Comparison of ENCODE assay signal across 27 mouse cellular contexts in the genomic region with DNA sequence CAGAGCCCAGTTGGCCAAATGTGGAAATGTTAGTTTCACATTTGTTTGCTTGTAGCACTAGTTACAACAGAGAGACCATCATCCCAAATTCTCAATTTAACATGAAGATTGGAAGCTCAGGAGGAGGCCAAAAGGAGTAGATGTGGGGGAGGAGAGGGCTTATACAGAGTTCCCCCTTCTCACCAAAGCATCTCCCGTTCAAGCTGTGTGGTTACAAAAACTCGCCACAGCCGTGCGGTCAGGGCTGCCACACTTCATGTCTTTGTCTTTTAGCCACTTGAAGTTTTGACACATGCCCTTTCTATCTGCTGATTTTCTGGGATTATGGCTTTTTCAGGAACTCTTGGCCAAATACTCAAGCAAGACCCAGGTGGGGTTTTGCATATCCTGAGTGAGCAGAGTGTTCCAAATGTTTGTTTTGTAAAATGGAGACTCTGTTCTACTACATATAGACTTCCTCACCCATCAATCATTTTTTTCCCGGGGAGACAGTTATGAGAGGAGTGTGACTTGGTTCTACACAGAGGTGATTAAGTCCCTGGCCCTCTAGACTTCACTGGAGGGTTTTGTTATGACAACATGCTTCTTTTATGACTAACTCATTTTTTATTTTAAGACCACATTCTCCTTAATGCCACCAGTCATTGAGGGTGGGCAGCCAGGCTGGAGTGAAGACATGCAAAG.
"Had no signal": no experiment of that assay in that cellular context is flagged by ENCODE, and none has a peak within 500 bp of the region (broad histone marks: within the 10 kb centered on the region; RNA-seq: fewer than 3 reads in every experiment).

No protein-coding gene starts in this region.

- H3K9ac ChIP-seq: heart, embryonic 13.5 days; heart, embryonic 15.5 days; hindbrain, embryonic 12.5 days; hindbrain, embryonic 15.5 days; limb, embryonic 12.5 days; liver, embryonic 13.5 days; liver, embryonic 15.5 days had no signal

- H3K36me3 ChIP-seq: heart, embryonic 13.5 days; heart, embryonic 15.5 days; hindbrain, embryonic 10.5 days; hindbrain, embryonic 12.5 days; hindbrain, embryonic 15.5 days; limb, embryonic 10.5 days; limb, embryonic 12.5 days; liver, embryonic 13.5 days; liver, embryonic 15.5 days had no signal

- ATAC-seq: hindbrain, postnatal 0 days; intestine, embryonic 16.5 days had no signal

- H3K27ac ChIP-seq: gastrocnemius, adult 2 months; heart, embryonic 13.5 days; heart, embryonic 15.5 days; hindbrain, embryonic 10.5 days; hindbrain, embryonic 12.5 days; hindbrain, embryonic 15.5 days; hindbrain, postnatal 0 days; layer of hippocampus, adult 2 months; left cerebral cortex, adult 2 months; limb, embryonic 10.5 days; limb, embryonic 12.5 days; liver, embryonic 13.5 days; liver, embryonic 15.5 days had no signal

- H3K27me3 ChIP-seq: heart, embryonic 13.5 days; heart, embryonic 15.5 days; hindbrain, embryonic 15.5 days; liver, embryonic 13.5 days; liver, embryonic 15.5 days had no signal

- DNase-seq: gastrocnemius, adult 2 months; gastrocnemius, postnatal 10 days; gastrocnemius, postnatal 25 days; heart, adult 18-20 months; heart, postnatal 14 days; heart, postnatal 36 days; kidney, adult 18-20 months; kidney, adult 8-10 months; kidney, postnatal 10 days; kidney, postnatal 25 days; kidney, postnatal 4 days; liver; liver, embryonic 13.5 days had no signal

- H3K4me2 ChIP-seq: heart, embryonic 11.5 days; heart, embryonic 13.5 days; heart, embryonic 15.5 days; hindbrain, embryonic 12.5 days; hindbrain, embryonic 15.5 days; limb, embryonic 12.5 days; liver, embryonic 11.5 days; liver, embryonic 13.5 days; liver, embryonic 15.5 days had no signal

- H3K4me3 ChIP-seq: gastrocnemius, adult 2 months; heart, embryonic 13.5 days; heart, embryonic 15.5 days; hindbrain, embryonic 10.5 days; hindbrain, embryonic 12.5 days; hindbrain, embryonic 15.5 days; layer of hippocampus, adult 2 months; left cerebral cortex, adult 2 months; limb, embryonic 10.5 days; limb, embryonic 12.5 days; liver, embryonic 13.5 days; liver, embryonic 15.5 days had no signal

- H3K9me3 ChIP-seq: heart, embryonic 13.5 days; heart, embryonic 15.5 days; hindbrain, embryonic 10.5 days; hindbrain, embryonic 12.5 days; hindbrain, embryonic 15.5 days; limb, embryonic 10.5 days; limb, embryonic 12.5 days; liver, embryonic 13.5 days; liver, embryonic 15.5 days had no signal

- H3K4me1 ChIP-seq: heart, embryonic 13.5 days; heart, embryonic 15.5 days; hindbrain, embryonic 10.5 days; hindbrain, embryonic 12.5 days; hindbrain, embryonic 15.5 days; limb, embryonic 10.5 days; liver, embryonic 13.5 days; liver, embryonic 15.5 days had no signal
